Mouse (Mus musculus): ENCODE results near the gene Gtf2ird1.

DNA sequence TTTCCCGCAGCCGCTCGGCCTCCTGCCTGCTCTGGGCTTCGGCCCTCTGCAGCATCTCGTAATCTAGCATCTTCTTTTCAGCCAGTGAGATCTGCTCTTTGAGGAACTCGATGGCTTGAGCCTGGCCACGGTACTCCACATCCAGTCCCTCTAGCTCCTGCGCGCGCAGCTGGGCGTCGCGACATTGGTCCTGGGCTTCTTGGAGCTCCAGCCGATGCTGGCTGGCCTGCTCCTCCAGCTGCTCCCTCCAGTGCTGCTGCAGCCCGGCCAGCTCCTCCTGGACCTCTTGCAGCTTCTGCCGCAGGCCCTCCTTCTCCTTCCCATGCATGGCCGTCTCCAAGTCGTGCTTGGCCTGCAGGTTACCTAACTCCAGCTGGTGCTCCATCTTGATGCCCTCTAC lies 46.1 kb upstream of the Gtf2ird1 start:
- no peak for TF ChIP-seq MAFK (IDR thresholded peaks at IDR 0.05; ENCODE audit: insufficient replicate concordance, low read length)
- TF ChIP-seq CTCF (conservative IDR thresholded peaks at IDR 0.05 in 1 of 2, IDR thresholded peaks at IDR 0.05 in 1 of 2; ENCODE audit: low read depth in 2 of 2, low read length in 2 of 2): no peak
- TF ChIP-seq USF1 (IDR thresholded peaks at IDR 0.05; ENCODE audit: low read depth, low read length): no peak
- no peak for TF ChIP-seq POLR2A (IDR thresholded peaks at IDR 0.05; ENCODE audit: low read depth, low read length)
- no peak for TF ChIP-seq HCFC1 (IDR thresholded peaks at IDR 0.05; ENCODE audit: low read depth, low read length)
- no peak for TF ChIP-seq NRF1 (IDR thresholded peaks at IDR 0.05; ENCODE audit: low read depth, low read length)

All from CH12.LX (cell line).